Mouse (Mus musculus) liver, adult 2 months (tissue): Measurements from ENCODE around the gene Tram1l1. TPM values are rescaled to one million over a fixed set of nuclear protein-coding genes. Genes with fewer than 3 reads are reported as not detected.

Experiments used
- DNase-seq: peaks from one replicate; pipeline ENCODE4 v3.0.0-alpha.2; 2011; ENCODE audit warnings: low read depth, low spot score; ENCODE audit errors: extremely low read depth
- H3K27ac ChIP-seq: fragments of 200-500 bp; replicated peaks from 2 replicates; pipeline ENCODE4 v1.5.1; 2012; ENCODE audit warnings: low read depth, mild to moderate bottlenecking, control low read depth, inconsistent platforms, low read length; ENCODE audit not compliant: insufficient read depth
- H3K27me3 ChIP-seq: fragments of 200-500 bp; 2 replicates; pipeline ENCODE4 v1.6.1; 2012; ENCODE audit warnings: mild to moderate bottlenecking, moderate library complexity, low read length, inconsistent platforms; ENCODE audit not compliant: control insufficient read depth, insufficient read depth
- H3K36me3 ChIP-seq: fragments of 200-500 bp; 2 replicates; pipeline ENCODE4 v1.6.1; 2012; ENCODE audit warnings: low read length, inconsistent platforms; ENCODE audit not compliant: control insufficient read depth, insufficient read depth
- H3K4me1 ChIP-seq: fragments of 200-500 bp; 2 replicates; pipeline ENCODE4 v1.6.1; 2011; ENCODE audit warnings: low read length; ENCODE audit not compliant: control insufficient read depth, insufficient read depth
- H3K4me3 ChIP-seq: fragments of 200-500 bp; 2 replicates; pipeline ENCODE4 v1.5.1; 2011; ENCODE audit warnings: low read depth, mild to moderate bottlenecking, control low read depth, low read length, moderate library complexity; ENCODE audit not compliant: insufficient read depth
- H3K79me2 ChIP-seq: fragments of 200-500 bp; 2 replicates; pipeline ENCODE4 v1.6.1; 2012; ENCODE audit warnings: inconsistent platforms, mild to moderate bottlenecking, low read length, moderate library complexity; ENCODE audit not compliant: control insufficient read depth, insufficient read depth
- H3K9ac ChIP-seq: fragments of 200-500 bp; 2 replicates; pipeline ENCODE4 v1.6.1; 2012; ENCODE audit warnings: low read depth, mild to moderate bottlenecking, control low read depth, inconsistent platforms, low read length
- CTCF ChIP-seq: fragments of 200-500 bp; IDR thresholded peaks from 2 replicates; pipeline ENCODE4 v1.5.1; 2011; ENCODE audit warnings: low read depth, low read length, control low read depth
- POLR2A ChIP-seq: fragments of 200-500 bp; IDR thresholded peaks from 2 replicates; pipeline ENCODE4 v1.6.1; 2011; ENCODE audit warnings: low read length, control low read depth; ENCODE audit not compliant: insufficient read depth; ENCODE audit errors: extremely low read depth
- WGBS: fragments of 180-500 bp; shearing (Covaris S2); methylation state at CpG from one replicate; pipeline ENCODE4 v1.1.7; 2018; 5-methylcytosine and 5-hydroxymethylcytosine counted together
- polyA plus RNA-seq: library from polyadenylated mRNA; depleted of rRNA; stranded (reverse); fragments of >200 nt; gene quantifications from 2 replicates; pipeline ENCODE4 v1.2.3, GENCODE M21; 2012; rRNA removed
- total RNA-seq: library from RNA; depleted of rRNA; stranded (reverse); fragments of >200 nt; gene quantifications from 2 replicates; pipeline ENCODE4 v1.2.3, GENCODE M21; 2014; rRNA removed

The Tram1l1 gene
- total and polyA plus RNA-seq, 2 experiments: not detected

- no peak overlapping the region for H3K4me3 ChIP-seq
- peaks cover 5% of the 10 kb centered on the region; the same call in 1 of the 2 replicates for H3K27me3 ChIP-seq
- DNase-seq: no peak
- no peaks in the 10 kb centered on the region for H3K36me3 ChIP-seq
- no peaks in the 10 kb centered on the region for H3K79me2 ChIP-seq
- H3K27ac ChIP-seq: no peak overlapping the region
- WGBS: 74% methylated on average over 4 of the region's 4 CpGs
- H3K4me1 ChIP-seq: no peaks in the 10 kb centered on the region
- H3K9ac ChIP-seq: no peak overlapping the region
- TF ChIP-seq POLR2A (no peak), CTCF (no peak)
Observed at GRCm38 (mm10) chr3:124319254-124319653, 1.4 kb upstream of the Tram1l1 start.

- Histone ChIP-seq H3K79me2 (no peaks in the 10 kb centered on the region), H3K27me3 (peaks cover 5% of the 10 kb centered on the region; the same call in 1 of the 2 replicates), H3K36me3 (no peaks in the 10 kb centered on the region), H3K4me3 (no peak overlapping the region), H3K4me1 (no peaks in the 10 kb centered on the region), H3K9ac (no peak overlapping the region), H3K27ac (no peak overlapping the region)
- TF ChIP-seq POLR2A (no peak), CTCF (no peak)
- no peak for DNase-seq
- 13% methylated on average over 2 of the region's 2 CpGs for WGBS
Observed at GRCm38 (mm10) chr3:124320398-124320797, 257 bp upstream of the Tram1l1 start.

- Histone ChIP-seq H3K36me3 (no peaks in the 10 kb centered on the region), H3K27ac (no peak overlapping the region), H3K4me3 (no peak overlapping the region), H3K79me2 (no peaks in the 10 kb centered on the region), H3K27me3 (no peaks in the 10 kb centered on the region), H3K9ac (no peak overlapping the region), H3K4me1 (no peaks in the 10 kb centered on the region)
- DNase-seq: no peak
- TF ChIP-seq CTCF (no peak), POLR2A (no peak)
Observed at GRCm38 (mm10) chr3:124346445-124346844, 25.8 kb downstream of the Tram1l1 start.

- Histone ChIP-seq H3K4me1 (no peaks in the 10 kb centered on the region), H3K27ac (no peak overlapping the region), H3K79me2 (no peaks in the 10 kb centered on the region), H3K27me3 (no peaks in the 10 kb centered on the region), H3K4me3 (no peak overlapping the region), H3K9ac (no peak overlapping the region), H3K36me3 (no peaks in the 10 kb centered on the region)
- no peak for DNase-seq
- 74% methylated on average over 3 of the region's 3 CpGs for WGBS
- no peak for TF ChIP-seq POLR2A
Observed at GRCm38 (mm10) chr3:124357533-124357932, 36.9 kb downstream of the Tram1l1 start.

GRCm38 (mm10) chr3:124372031-124372430 is 51.4 kb downstream of the Tram1l1 start:
- WGBS: 83% methylated on average over 2 of the region's 2 CpGs
- H3K4me3 ChIP-seq: no peak overlapping the region
- no peak overlapping the region for H3K9ac ChIP-seq
- no peak for DNase-seq
- no peaks in the 10 kb centered on the region for H3K36me3 ChIP-seq
- H3K4me1 ChIP-seq: no peaks in the 10 kb centered on the region
- H3K79me2 ChIP-seq: no peaks in the 10 kb centered on the region
- no peaks in the 10 kb centered on the region for H3K27me3 ChIP-seq
- H3K27ac ChIP-seq: no peak overlapping the region
- TF ChIP-seq POLR2A (no peak), CTCF (no peak)

Other genes with a start within 250 kb of the Tram1l1 start
- not detected in 2 replicates for gene 1700006A11Rik, start 105.2 kb downstream of the Tram1l1 start, total RNA-seq
- not detected in 2 replicates for gene 1700006A11Rik, start 105.2 kb downstream of the Tram1l1 start, polyA plus RNA-seq